Mouse (Mus musculus): ENCODE results near the gene Olfr656. TPM values are rescaled to one million over a fixed set of nuclear protein-coding genes. Genes with fewer than 3 reads are reported as not detected.

Gene Olfr656
- polyA plus RNA-seq (2017; shearing (Covaris generic)), result not detected

DNA sequence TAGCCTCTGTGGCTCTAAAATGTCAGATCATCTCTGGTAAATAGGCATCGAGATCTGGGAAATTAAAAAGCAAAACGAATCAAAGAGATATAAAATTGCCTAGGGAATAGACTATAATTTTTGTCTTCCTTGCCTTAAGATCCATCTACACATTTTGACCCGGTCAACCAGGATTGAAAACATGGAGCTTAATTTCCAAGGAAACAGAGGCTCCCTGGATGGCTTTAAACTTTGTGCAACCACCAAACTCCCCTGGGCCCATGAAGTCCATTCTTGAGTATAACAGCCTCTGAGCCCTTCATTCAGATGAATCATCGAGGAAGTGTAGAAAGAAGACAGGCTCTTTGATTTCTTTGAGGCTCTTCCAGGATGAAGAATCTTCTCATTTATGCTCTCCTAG is at the start of gene Olfr656:
Gene Olfr656 (plus strand): TSS at position 301 of the 400 bp plus-strand sequence.
- no peak for ATAC-seq

DNA sequence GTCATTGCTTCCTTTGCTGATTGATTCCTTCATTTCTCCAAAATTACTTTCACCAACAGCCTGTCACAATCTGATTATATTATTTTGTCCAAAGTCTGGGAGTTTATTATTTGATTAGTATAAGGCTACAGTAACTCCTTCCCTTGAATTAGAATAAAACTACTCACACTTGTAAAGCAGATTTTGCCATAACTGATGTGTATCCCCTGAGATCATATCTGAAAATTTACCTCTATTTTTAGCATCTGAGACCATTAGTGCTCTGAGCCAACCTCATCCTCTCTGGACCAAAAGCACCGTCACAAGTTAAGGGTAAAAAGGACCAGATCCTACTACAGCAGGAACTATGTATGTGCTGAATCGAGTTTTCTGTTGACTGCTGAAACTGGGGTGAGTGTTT is 36.7 kb upstream of the Olfr656 start, which contains the start of gene Olfr653:
Gene Olfr653 (plus strand): TSS at position 301 of the 400 bp plus-strand sequence.
- ATAC-seq, result no peak

DNA sequence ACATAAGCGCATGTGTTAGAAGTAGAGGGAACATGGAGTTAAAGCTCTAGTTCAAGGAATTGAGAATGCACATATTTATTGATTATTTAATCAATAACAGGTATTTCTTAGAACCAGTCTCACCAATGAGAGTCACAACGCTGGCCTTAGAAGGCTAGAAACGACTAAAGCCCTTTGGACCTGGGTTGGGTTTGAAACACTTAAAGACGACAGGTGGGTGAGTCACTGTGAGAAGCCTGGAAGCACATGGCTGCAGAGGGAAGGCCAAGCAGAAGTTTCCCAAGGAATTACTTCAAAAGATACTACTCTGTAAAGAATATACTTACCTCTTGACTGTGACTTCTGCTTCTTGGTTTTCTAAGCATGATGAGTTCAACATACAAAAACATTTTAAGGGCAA is 32.9 kb upstream of the Olfr656 start:
- ATAC-seq, result no peak

DNA sequence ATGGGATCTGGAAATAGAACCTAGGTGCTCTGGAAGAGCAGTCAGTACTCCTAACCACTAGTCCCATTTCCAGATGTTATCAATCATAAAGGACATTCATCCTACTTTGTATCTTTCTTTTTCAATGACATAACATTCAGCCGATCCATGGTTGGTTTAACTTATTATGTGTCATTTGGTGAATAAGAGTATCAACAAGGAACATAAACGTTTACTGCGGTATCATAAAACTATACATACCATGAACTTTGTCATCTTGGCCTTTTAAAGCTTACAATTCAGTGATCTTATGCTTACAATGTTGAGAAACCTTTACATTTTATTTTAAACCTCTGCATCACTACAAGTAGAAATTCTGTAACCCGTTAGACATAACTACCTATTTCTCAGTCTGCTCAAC is 32.3 kb upstream of the Olfr656 start:
- ATAC-seq, result no peak

DNA sequence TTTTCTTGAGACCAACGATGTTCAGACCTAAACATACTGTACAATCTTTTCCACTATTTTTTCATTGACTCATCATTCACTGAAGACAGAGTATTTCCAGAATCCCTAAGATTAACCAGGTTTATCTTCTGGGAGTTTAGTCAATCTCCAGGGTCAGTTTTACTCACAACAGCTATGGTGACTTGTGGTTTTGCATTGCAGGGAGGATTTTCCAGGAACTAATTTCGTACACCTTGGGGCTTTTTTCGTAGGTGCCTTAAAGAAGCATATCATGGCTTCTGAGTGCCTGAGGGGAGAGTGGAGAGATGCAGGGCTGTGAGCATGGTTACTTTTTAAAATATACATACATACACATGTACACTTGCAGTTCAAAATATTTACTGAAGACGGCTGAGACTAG is 27.0 kb upstream of the Olfr656 start, which contains the start of gene Olfr654:
Gene Olfr654 (plus strand): TSS at position 301 of the 400 bp plus-strand sequence.
- no peak for ATAC-seq

DNA sequence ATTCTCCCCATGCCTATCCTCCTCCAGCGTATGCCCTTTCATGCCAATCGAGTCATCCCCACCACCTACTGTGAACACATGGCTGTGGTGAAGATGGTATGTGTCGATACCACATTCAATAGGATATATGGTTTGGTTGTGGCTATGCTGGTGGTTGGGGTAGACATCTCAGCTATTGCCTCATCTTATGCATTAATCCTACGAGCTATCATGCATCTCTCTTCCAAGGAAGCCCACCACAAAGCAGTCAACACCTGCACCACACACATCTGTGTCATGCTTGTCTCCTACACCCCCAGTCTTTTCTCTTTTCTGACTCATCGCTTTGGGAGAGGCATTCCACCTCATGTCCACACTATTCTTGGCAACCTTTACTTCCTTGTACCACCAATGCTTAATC is 25.5 kb upstream of the Olfr656 start:
- ATAC-seq, result no peak

DNA sequence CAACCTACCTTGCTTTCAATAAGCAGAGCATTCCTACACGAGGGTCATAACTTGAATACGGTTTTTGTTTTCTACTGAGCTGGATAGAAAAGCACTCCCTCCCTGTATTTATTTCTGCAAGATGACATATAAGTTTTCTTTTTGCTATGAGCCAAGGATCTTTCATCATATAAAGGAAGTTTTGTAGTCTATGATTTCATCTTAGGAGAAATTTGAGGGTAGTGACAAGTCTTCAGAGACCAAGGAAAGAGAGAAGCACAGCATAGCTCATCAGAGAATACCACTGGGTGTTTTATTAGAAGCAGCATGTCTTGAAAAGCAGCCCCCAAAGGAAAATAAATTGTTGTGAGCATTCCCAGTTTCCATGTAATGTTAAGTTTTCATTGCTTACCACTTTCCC is 12.1 kb upstream of the Olfr656 start, which contains the start of gene Olfr655:
Gene Olfr655 (minus strand): TSS at position 101 of the 400 bp plus-strand sequence.
- ATAC-seq, result no peak

DNA sequence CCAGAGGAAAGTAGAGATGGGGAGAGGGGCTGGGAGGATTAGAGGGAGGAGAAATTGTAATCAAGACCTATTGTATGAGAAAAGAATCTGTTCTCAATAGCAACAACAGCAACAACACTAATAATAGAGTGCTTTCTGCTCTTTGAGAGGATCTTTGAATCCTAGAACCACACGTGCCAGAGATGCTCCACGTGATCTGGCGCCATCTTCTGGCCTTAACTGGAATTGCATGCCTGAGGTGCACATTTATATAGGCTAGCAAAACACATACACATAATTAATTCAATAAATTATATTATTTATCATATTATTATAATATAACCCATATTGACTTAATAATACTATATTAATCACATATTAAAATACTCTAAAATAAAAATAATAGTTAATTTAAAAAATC is 10.6 kb upstream of the Olfr656 start:
- peak; percentile 72 for ATAC-seq

DNA sequence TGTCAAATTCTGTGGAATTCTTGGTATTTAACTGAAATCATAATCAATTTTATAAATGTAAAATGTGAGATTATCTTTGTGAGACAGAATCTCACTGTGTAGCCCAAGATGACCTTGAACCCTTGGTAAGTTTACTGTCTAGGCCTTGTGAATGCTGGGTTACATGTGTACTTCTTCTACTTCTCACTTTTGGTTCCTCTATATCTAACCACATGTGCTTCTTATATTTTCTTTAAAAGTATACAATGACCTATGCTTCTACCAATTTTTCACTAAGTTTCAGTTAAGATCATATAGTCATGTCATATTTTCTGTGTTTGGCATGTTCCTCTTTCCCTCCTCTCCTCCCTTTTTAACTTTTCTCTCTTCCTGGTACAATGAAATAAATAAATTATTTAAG is 9.0 kb upstream of the Olfr656 start:
- no peak for ATAC-seq

DNA sequence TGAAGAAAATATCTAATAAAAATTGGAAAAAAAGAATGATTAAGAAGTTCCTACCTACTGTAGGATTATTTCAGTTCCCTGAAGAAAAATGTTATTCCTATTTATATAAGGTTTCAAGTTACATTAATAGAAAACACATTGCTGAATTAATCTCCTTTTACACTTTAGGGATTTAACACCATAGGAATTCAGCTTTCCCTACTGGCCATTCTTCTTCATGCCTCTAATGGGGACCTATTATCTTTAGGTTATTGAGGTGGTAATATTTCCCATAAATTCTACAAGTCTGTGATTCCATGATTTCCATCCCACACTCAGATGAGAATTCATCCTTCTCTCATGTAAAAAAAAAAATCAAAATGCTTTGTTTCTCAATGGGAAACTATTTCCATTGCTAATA is 10.7 kb downstream of the Olfr656 start, which contains the start of gene Olfr657:
Gene Olfr657 (plus strand): TSS at position 301 of the 400 bp plus-strand sequence.
- ATAC-seq, result no peak

DNA sequence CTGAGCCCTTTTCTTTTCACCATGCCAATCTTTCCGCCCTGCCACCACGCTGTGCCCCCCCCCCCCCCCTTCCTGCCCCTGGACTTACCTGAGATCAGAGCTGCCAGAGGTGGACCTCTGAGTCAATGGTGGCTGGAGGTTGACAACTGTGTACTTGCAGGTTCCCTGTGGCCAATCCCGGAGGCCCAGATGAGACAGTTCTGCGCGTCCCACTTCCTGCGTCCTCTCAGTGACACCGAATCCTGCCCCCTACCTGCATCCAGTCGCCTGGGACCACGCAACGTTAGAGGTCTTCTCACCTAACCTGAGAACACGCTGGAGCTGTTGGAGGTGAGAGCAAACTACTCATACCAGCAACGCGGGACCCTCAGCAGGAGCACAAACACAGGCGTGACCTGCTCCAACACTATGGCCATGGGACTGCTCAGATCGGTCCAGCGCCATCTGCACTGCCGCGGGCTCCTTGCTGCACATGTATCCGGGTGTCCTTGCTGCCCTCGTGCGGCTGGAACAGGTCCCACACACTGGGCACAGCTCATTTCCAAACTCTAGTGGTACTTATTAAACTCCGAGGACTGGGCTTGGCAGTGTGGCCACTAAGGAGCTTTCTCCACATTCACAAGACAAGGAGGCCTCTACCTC is 33.2 kb downstream of the Olfr656 start, which contains the start of gene Olfr658:
Gene Olfr658 (minus strand): TSS at position 465 of the 642 bp plus-strand sequence.
- peak; percentile 84 for ATAC-seq

DNA sequence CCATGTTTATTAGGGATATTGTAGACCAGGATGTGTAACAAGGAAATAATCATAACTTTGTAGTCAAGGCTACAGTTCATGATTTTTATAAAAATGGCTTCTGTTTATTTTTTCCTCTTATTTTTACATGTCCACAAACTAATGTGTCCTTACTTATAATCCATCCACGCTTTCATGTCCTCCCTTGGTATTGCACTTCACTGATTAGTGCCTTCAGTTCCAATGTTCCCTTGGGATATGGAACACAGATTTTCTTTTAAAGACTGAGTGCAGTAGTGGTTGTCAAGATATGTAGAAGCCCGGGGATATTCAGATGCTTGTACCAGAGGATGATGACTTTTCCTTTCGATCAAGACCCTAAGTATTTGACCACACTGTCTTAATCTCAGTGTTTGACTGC is 52.7 kb downstream of the Olfr656 start, which contains the start of gene Olfr659:
Gene Olfr659 (plus strand): TSS at position 301 of the 400 bp plus-strand sequence.
- ATAC-seq, result no peak

Other genes starting within 250 kb of the Olfr656 start
- 1 to 10 TPM; 1.6 to 4.0 TPM for gene Trim30b, start 244.1 kb upstream of the Olfr656 start, polyA plus RNA-seq (2017; shearing (Covaris generic))
- gene Trim30c, start 213.1 kb upstream of the Olfr656 start, polyA plus RNA-seq (2017; shearing (Covaris generic)), result 1 to 10 TPM; 1.1 to 1.7 TPM
- 10 to 100 TPM; 77.9 to 80.9 TPM for gene Trim30a, start 148.8 kb upstream of the Olfr656 start, polyA plus RNA-seq (2017; shearing (Covaris generic))
- gene Trim30d, start 106.1 kb upstream of the Olfr656 start, polyA plus RNA-seq (2017; shearing (Covaris generic)), result 10 to 100 TPM; 27.0 to 33.5 TPM
- gene Olfr651, start 63.8 kb upstream of the Olfr656 start, polyA plus RNA-seq (2017; shearing (Covaris generic)), result not detected
- gene Olfr652, start 53.1 kb upstream of the Olfr656 start, polyA plus RNA-seq (2017; shearing (Covaris generic)), result under 1 TPM in 1 of 2 experiments, not detected in 1; 0.44 TPM
- gene Olfr653, start 36.6 kb upstream of the Olfr656 start, polyA plus RNA-seq (2017; shearing (Covaris generic)), result not detected
- under 1 TPM in 1 of 2 experiments, not detected in 1; 0.30 TPM for gene Olfr654, start 26.9 kb upstream of the Olfr656 start, polyA plus RNA-seq (2017; shearing (Covaris generic))
- gene Olfr655, start 12.2 kb upstream of the Olfr656 start, polyA plus RNA-seq (2017; shearing (Covaris generic)), result not detected
- not detected for gene Olfr657, start 10.8 kb downstream of the Olfr656 start, polyA plus RNA-seq (2017; shearing (Covaris generic))
- under 1 TPM in 1 of 2 experiments, not detected in 1; 0.19 TPM for gene Olfr658, start 33.4 kb downstream of the Olfr656 start, polyA plus RNA-seq (2017; shearing (Covaris generic))
- gene Olfr659, start 52.8 kb downstream of the Olfr656 start, polyA plus RNA-seq (2017; shearing (Covaris generic)), result not detected
- not detected for gene Olfr661, start 72.5 kb downstream of the Olfr656 start, polyA plus RNA-seq (2017; shearing (Covaris generic))
- not detected for gene Usp17le, start 163.5 kb downstream of the Olfr656 start, polyA plus RNA-seq (2017; shearing (Covaris generic))
- gene Usp17lb, start 228.6 kb downstream of the Olfr656 start, polyA plus RNA-seq (2017; shearing (Covaris generic)), result not detected
- not detected for gene Usp17la, start 243.1 kb downstream of the Olfr656 start, polyA plus RNA-seq (2017; shearing (Covaris generic))